Mouse (Mus musculus) midbrain, embryonic 12.5 days (tissue): ENCODE results near the gene Zfp768. TPM values are rescaled to one million over a fixed set of nuclear protein-coding genes. Genes with fewer than 3 reads are reported as not detected.

ENCODE experiments used
- polyA plus RNA-seq: library from polyadenylated mRNA; unstranded; fragments of >200 nt; fragmentation: Nextera tagmentation; extraction: Ambion mirVana; gene quantifications from 2 replicates; pipeline ENCODE4 v1.2.1, GENCODE M21; 2016

Gene Zfp768
- polyA plus RNA-seq, 1 experiment from 2014 or later: 20.5 TPM

Other genes with a start within 250 kb of the Zfp768 start
- 2.5 and 4.2 TPM in 2 replicates for gene Qprt, start 223.4 kb downstream of the Zfp768 start, polyA plus RNA-seq
- 0.10 and 0.13 TPM in 2 replicates for gene Spn, start 207.8 kb downstream of the Zfp768 start, polyA plus RNA-seq
- gene Cd2bp2, start 149.5 kb downstream of the Zfp768 start, polyA plus RNA-seq: 98.9 and 103 TPM in 2 replicates
- gene Tbc1d10b, start 137.1 kb downstream of the Zfp768 start, polyA plus RNA-seq: 42.9 and 44.4 TPM in 2 replicates
- 12.6 and 13.1 TPM in 2 replicates for gene Mylpf, start 136.7 kb downstream of the Zfp768 start, polyA plus RNA-seq
- 79.4 and 82.0 TPM in 2 replicates for gene Zfp553, start 112.5 kb downstream of the Zfp768 start, polyA plus RNA-seq
- 38.6 and 41.1 TPM in 2 replicates for gene Sept1, start 112.5 kb downstream of the Zfp768 start, polyA plus RNA-seq
- 55.0 and 62.0 TPM in 2 replicates for gene Zfp771, start 101.3 kb downstream of the Zfp768 start, polyA plus RNA-seq
- gene Dctpp1, start 84.9 kb downstream of the Zfp768 start, polyA plus RNA-seq: 165 and 174 TPM in 2 replicates
- 71.4 and 72.7 TPM in 2 replicates for gene Sephs2, start 71.5 kb downstream of the Zfp768 start, polyA plus RNA-seq
- 0.46 and 0.52 TPM in 2 replicates for gene Itgal, start 49.3 kb downstream of the Zfp768 start, polyA plus RNA-seq
- 9.0 and 10.2 TPM in 2 replicates for gene Zfp747, start 30.5 kb upstream of the Zfp768 start, polyA plus RNA-seq
- 5.8 and 7.2 TPM in 2 replicates for gene 9130019O22Rik, start 41.6 kb upstream of the Zfp768 start, polyA plus RNA-seq
- gene E430018J23Rik, start 48.0 kb upstream of the Zfp768 start, polyA plus RNA-seq: 6.9 and 7.1 TPM in 2 replicates
- gene Zfp764, start 61.2 kb upstream of the Zfp768 start, polyA plus RNA-seq: 6.7 and 6.8 TPM in 2 replicates
- 31.9 and 34.0 TPM in 2 replicates for gene Zfp688, start 76.5 kb upstream of the Zfp768 start, polyA plus RNA-seq
- 18.2 and 19.3 TPM in 2 replicates for gene Zfp689, start 103.6 kb upstream of the Zfp768 start, polyA plus RNA-seq
- gene Prr14, start 114.0 kb upstream of the Zfp768 start, polyA plus RNA-seq: 63.1 and 69.2 TPM in 2 replicates
- 13.9 and 14.2 TPM in 2 replicates for gene Fbrs, start 133.6 kb upstream of the Zfp768 start, polyA plus RNA-seq
- gene Srcap, start 166.4 kb upstream of the Zfp768 start, polyA plus RNA-seq: 94.6 and 98.3 TPM in 2 replicates
- 19.4 and 20.1 TPM in 2 replicates for gene Gm42715, start 174.0 kb upstream of the Zfp768 start, polyA plus RNA-seq
- 3.5 and 6.3 TPM in 2 replicates for gene Tmem265, start 215.8 kb upstream of the Zfp768 start, polyA plus RNA-seq
- gene Phkg2, start 227.8 kb upstream of the Zfp768 start, polyA plus RNA-seq: 53.6 and 54.1 TPM in 2 replicates
- 11.9 and 16.1 TPM in 2 replicates for gene Ccdc189, start 243.0 kb upstream of the Zfp768 start, polyA plus RNA-seq
- gene Rnf40, start 243.2 kb upstream of the Zfp768 start, polyA plus RNA-seq: 68.6 and 71.1 TPM in 2 replicates